Mouse (Mus musculus) v-Abl transformed pro-B cells (cell line): ENCODE results near the gene Nr2f1.

Experiments used
- in situ Hi-C, 2 experiments: fragments of 400-800 bp; cut with MboI; formaldehyde crosslinking; loops; one replicate each; pipeline ENCODE4 v1.15.1; 2025; ENCODE audit not compliant: unreplicated experiment in 2 of 2

Nr2f1 gene

GRCm38 (mm10) chr13:78183004-78183403 is 16.6 kb downstream of the Nr2f1 start:
- in situ Hi-C loops, result loop anchor here in 1 of 2 experiments (10.0 kb wide), 1 partner anchor 1138 kb away; no protein-coding TSS in a partner anchor

GRCm38 (mm10) chr13:78181930-78182558 is 17.5 kb downstream of the Nr2f1 start:
- in situ Hi-C loops, result loop anchor here in 1 of 2 experiments (10.0 kb wide), 1 partner anchor 1137 kb away; no protein-coding TSS in a partner anchor

GRCm38 (mm10) chr13:78181071-78181929 is 18.3 kb downstream of the Nr2f1 start:
- in situ Hi-C loops, result loop anchor here in 1 of 2 experiments (10.0 kb wide), 1 partner anchor 1136 kb away; no protein-coding TSS in a partner anchor

GRCm38 (mm10) chr13:78180261-78180660 is 19.3 kb downstream of the Nr2f1 start:
- in situ Hi-C loops, result loop anchor here in 1 of 2 experiments (10.0 kb wide), 1 partner anchor 1135 kb away; no protein-coding TSS in a partner anchor

- in situ Hi-C loops, result loop anchor here in 1 of 2 experiments (10.0 kb wide), 1 partner anchor 1135 kb away; no protein-coding TSS in a partner anchor
Measured at GRCm38 (mm10) chr13:78179312-78180097, 20.1 kb downstream of the Nr2f1 start.

- in situ Hi-C loops, result no loop called here
Measured at GRCm38 (mm10) chr13:78178771-78179170, 20.8 kb downstream of the Nr2f1 start.

GRCm38 (mm10) chr13:78178021-78178420 is 21.5 kb downstream of the Nr2f1 start:
- in situ Hi-C loops, result no loop called here

GRCm38 (mm10) chr13:78177381-78177950 is 22.1 kb downstream of the Nr2f1 start:
- in situ Hi-C loops, result no loop called here

GRCm38 (mm10) chr13:78175821-78176380 is 23.7 kb downstream of the Nr2f1 start:
- in situ Hi-C loops, result no loop called here

- in situ Hi-C loops, result no loop called here
Measured at GRCm38 (mm10) chr13:78174891-78175290, 24.7 kb downstream of the Nr2f1 start.

- in situ Hi-C loops, result no loop called here
Measured at GRCm38 (mm10) chr13:78174191-78174590, 25.4 kb downstream of the Nr2f1 start.

- in situ Hi-C loops, result no loop called here
Measured at GRCm38 (mm10) chr13:78172861-78173260, 26.7 kb downstream of the Nr2f1 start.

- in situ Hi-C loops, result no loop called here
Measured at GRCm38 (mm10) chr13:78171984-78172636, 27.4 kb downstream of the Nr2f1 start.

- in situ Hi-C loops, result no loop called here
Measured at GRCm38 (mm10) chr13:78171320-78171719, 28.2 kb downstream of the Nr2f1 start.

GRCm38 (mm10) chr13:78168166-78168565 is 31.4 kb downstream of the Nr2f1 start:
- in situ Hi-C loops, result no loop called here

- in situ Hi-C loops, result no loop called here
Measured at GRCm38 (mm10) chr13:78164941-78165340, 34.6 kb downstream of the Nr2f1 start.

GRCm38 (mm10) chr13:78163087-78163958 is 36.2 kb downstream of the Nr2f1 start:
- in situ Hi-C loops, result no loop called here

- in situ Hi-C loops, result no loop called here
Measured at GRCm38 (mm10) chr13:78162149-78162548, 37.4 kb downstream of the Nr2f1 start.

- in situ Hi-C loops, result no loop called here
Measured at GRCm38 (mm10) chr13:78157465-78157864, 42.1 kb downstream of the Nr2f1 start.
